Mouse (Mus musculus): Measurements from ENCODE around the gene Ptcd1. TPM values are rescaled to one million over a fixed set of nuclear protein-coding genes. Genes with fewer than 3 reads are reported as not detected.
A peak's percentile ranks its signal among the peaks of the same experiment; 100 is the strongest.
"Not testable (repeated sequence)": the region's sequence is repeated elsewhere in the genome, so short reads cannot be mapped to it uniquely, and the experiment has no call there.

Ptcd1 gene
- 14.4 to 20.3 TPM (median 16.1 TPM) in 3 replicates for total RNA-seq (2017)

DNA sequence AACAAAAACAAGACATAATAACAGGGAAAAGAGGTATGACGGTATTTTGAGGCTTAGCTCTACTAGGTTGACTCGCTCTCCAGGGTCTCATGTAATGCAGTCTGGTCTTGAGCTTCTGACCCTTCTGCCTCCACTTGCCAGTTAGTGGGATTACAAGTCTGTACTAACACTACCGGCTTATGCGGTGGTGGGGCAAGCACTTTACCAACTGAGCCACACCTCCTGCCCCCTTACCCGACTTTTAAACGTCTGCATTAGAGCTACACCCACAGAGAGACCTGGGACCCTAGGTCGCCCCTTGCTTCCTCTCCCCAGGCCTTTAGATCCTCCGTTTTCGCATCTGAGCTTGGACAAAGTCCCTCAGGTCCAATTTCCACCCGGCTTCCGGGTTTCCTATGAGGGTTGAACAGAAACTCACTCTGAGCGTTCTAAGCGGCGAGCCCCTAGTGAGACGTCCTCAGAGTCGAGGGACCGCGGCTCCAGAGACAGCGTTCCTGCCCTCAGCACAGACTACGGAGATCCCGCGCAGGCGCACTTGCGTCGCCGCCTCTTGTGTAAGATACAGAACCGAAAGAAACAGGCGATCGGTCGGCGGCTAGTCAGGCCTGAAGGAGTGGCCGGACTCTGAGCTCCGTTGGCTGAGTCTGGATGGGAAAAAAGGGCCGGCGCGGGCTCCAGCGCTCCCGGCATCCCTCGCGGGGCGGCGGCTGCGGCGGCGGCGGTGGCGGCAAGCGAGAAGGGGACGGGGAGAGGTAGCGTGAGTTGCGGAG lies at the start of gene Ptcd1, which contains the start of gene Cpsf4:
TSS of gene Ptcd1 (minus strand) at position 573 of the 770 bp plus-strand sequence.
TSS of gene Cpsf4 (plus strand) at position 678 of the 770 bp plus-strand sequence.
- peak; percentile 94 for ATAC-seq (replicated peaks; ENCODE audit: insufficient number of reproducible peaks, low FRiP score, low TSS enrichment, poor library complexity, severe bottlenecking)

DNA sequence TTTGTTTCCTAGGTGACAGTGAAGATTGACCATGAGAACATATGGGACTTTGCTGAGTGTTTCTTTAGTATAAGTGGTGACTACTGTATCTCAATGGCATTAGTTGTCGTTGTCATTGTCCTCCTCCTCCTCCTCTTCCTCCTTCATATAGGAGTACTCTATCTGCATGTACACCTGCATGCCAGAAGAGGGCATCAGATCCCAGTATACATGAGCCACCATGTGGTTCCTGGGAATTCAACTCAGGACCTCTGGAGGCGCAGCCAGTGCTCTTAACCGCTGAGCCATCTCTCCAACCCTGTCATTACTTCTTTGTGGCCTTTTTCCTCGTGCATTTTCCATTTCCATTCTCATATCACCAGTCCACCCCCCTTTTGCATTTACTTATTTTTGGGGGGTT lies 47.8 kb upstream of the Ptcd1 start:
- ATAC-seq (replicated peaks; ENCODE audit: insufficient number of reproducible peaks, low FRiP score, low TSS enrichment, poor library complexity, severe bottlenecking) = no peak

DNA sequence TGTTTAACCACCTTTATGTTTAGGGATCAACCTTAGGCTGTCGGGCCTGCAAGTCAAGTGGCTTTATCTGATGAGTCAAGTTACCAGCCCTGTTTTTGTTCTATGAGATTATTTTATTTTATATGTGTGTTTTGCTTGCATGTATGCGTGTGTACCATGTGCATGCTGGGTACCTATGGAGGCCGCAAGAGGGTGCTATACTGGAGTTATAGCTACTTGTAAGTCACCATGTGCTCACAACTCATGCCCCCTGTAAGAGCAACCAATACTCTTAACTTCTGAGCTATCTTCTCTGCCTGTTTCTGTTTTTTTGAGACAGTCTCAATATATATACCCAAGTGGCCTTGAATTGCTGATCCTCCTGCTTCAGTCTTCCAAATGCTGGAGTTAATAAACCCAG lies 46.6 kb upstream of the Ptcd1 start:
- ATAC-seq (replicated peaks; ENCODE audit: insufficient number of reproducible peaks, low FRiP score, low TSS enrichment, poor library complexity, severe bottlenecking) = no peak

DNA sequence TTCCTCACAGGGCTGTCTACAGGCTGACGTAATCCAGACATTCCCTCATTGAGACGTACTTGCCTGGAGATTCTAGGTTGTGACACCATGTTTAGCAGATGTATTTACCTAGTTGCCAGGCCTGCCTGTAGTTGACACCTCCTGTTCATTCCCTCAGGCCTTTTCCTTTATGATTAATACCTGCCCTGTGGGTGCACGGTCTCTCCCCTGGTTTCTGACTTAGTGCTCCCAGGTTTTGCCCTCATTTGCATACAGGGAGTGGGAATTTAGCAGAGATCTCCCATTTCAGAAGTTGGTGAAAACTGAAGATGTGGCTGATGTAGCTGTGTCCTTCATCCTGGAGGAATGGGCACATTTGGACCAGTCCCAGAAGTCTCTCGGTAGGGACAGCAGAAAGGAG lies 45.3 kb upstream of the Ptcd1 start:
- ATAC-seq (replicated peaks; ENCODE audit: insufficient number of reproducible peaks, low FRiP score, low TSS enrichment, poor library complexity, severe bottlenecking) = no peak

DNA sequence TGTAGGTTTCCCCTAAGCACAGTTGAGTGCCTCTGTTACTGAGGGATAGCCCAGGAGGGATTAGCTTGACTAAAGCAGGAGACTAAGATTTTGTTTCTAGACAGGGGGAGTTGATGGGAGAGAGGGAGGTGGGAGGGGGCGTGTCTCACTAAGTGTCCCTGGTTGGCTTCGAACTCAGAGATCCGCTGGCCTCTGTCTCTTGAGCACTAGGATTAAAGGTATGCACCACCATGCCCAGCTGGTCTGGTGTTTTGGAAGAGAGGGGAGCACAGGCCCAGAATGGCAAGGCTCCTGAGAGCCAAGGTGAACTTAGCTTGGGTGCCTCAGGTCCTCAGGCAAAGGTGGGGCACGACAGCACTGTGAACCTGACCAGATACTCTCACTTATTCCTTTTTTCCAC lies 44.4 kb upstream of the Ptcd1 start:
- no peak for ATAC-seq (replicated peaks; ENCODE audit: insufficient number of reproducible peaks, low FRiP score, low TSS enrichment, poor library complexity, severe bottlenecking)

DNA sequence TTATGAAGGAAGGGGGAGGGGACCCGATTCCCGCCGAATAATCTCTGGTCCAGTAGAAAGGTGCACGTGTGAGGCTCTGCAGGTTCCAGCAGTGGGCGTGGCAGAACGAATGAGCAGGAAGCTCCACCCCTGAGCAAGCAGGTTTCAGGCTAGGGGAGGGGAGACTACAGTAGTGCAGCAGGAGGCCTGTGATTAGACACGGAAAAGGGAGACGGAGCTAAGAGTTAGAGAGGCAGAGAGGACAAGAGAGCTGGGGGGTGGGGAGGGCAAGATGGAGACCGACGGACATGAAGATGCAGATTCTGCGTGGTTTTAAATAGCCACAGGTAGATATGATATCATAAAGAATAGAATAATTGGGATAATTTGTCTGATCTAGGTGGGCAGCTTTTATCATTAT lies 41.5 kb upstream of the Ptcd1 start:
- ATAC-seq (replicated peaks; ENCODE audit: insufficient number of reproducible peaks, low FRiP score, low TSS enrichment, poor library complexity, severe bottlenecking) = not testable (repeated sequence)

DNA sequence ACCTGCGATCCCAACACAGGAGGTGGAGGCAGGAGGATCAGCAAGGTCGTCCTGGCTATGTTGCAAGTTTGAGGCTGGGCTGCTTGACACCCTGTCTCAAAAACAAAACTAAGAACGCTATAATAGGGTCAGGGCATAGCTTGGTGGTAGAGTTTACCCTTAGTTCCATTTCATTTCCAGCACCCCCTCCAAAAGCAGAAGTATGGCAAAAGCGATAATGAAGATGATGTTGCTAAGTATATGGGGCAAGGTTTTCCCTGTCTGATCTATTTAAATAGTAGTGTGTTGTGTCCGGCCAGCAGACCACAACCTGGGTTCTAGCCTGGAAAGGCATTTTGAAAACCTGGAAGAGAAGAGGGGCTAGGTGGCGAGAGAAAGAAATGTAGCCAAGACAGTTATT lies 41.0 kb upstream of the Ptcd1 start:
- ATAC-seq (replicated peaks; ENCODE audit: insufficient number of reproducible peaks, low FRiP score, low TSS enrichment, poor library complexity, severe bottlenecking) = no peak

DNA sequence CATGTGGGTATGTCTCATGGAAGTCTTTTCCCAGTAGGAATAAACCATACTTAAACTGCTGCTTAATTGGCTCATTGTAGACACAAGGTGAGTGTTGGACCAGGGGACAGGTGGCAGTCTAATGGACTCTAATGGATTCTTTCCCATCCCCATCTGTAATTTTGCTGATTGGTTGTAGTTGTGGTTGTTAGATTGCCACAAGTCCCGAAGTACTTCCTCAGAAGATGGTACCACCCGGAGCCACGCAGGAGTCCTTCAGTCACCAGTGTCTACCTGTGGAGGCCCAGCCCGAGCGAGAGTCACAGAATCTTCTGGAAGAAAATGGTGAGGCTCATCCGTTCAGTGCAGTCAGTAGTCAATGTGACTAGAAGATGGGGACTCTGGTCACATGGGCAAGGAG lies 40.5 kb upstream of the Ptcd1 start:
- no peak for ATAC-seq (replicated peaks; ENCODE audit: insufficient number of reproducible peaks, low FRiP score, low TSS enrichment, poor library complexity, severe bottlenecking)

DNA sequence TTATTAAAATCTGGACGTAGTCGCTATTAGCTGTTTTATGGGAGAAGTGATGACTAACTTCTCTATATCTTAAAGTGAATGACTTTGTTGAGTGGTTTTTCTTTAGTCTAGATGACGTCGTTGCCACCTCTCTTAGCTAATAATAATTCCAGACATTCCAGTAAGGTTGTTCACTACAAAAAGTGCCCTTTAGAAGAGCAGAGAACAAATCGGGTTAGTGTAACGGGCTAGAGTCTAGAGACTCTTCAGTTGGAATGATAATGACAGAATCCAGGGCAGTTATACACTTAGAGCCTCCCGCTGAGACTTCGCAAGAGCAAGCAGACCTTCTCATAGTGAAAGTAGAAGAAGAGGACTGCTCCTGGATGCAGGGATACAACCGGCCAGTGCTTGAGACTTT lies 38.1 kb upstream of the Ptcd1 start:
- ATAC-seq (replicated peaks; ENCODE audit: insufficient number of reproducible peaks, low FRiP score, low TSS enrichment, poor library complexity, severe bottlenecking) = no peak

DNA sequence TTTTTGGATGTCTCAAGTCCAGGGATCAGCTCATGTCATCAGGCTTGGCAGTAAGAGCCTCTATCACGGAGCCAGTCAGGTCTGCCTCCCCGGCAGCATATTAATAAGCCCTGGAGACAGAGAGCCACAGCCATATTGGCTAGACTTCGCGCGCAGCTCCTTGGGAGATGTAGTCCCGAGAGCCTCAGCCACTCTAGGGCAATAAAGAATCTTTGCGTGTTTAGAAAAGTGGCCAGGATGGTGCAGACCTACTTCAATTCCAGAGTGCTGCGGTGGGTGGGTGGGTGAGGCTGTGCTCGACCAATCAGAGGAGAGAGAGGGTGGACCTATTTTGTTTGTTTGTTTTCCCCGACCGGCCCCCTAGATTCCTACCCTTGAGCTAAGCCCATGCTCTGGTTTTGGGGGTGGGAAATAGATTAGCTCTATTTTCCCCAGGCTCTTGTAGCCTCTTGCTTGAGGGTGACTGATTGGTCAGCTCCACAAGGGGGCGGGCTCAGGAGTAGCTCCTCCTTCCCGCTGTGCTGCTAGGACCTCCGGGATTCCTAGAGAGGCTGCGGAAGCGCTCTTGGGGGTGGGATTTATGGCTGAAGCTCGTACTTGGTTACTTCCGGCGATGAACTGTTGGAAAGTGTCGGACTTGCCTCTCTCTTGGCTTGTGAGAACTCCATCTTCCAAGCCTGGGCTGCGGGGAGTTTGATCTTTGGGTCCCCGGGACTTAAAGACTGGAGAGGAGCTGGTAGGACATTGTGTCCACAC lies 37.2 kb upstream of the Ptcd1 start, which contains the start of gene Zkscan5:
TSS of gene Zkscan5 (plus strand) at position 627 of the 756 bp plus-strand sequence.
- ATAC-seq (replicated peaks; ENCODE audit: insufficient number of reproducible peaks, low FRiP score, low TSS enrichment, poor library complexity, severe bottlenecking) = peak; percentile 92

DNA sequence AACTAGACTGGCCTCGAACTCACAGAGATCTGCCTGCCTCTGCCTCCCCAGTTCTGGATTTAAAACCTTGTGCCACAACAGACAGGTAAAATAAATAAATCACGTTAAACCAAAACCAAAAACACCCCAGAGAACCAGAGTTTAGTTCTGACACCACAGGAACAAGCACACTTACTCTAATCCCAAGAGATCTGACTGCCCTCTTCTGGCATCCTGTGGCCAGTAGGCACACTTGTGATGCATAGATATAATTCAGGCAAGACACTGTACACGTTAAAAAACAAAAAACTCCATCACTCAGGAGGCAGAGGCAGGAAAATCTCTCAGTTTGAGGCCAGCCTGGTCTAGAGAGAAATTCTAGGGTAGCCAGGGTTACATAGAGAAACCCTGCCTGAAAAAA lies 35.5 kb upstream of the Ptcd1 start:
- ATAC-seq (replicated peaks; ENCODE audit: insufficient number of reproducible peaks, low FRiP score, low TSS enrichment, poor library complexity, severe bottlenecking) = no peak

DNA sequence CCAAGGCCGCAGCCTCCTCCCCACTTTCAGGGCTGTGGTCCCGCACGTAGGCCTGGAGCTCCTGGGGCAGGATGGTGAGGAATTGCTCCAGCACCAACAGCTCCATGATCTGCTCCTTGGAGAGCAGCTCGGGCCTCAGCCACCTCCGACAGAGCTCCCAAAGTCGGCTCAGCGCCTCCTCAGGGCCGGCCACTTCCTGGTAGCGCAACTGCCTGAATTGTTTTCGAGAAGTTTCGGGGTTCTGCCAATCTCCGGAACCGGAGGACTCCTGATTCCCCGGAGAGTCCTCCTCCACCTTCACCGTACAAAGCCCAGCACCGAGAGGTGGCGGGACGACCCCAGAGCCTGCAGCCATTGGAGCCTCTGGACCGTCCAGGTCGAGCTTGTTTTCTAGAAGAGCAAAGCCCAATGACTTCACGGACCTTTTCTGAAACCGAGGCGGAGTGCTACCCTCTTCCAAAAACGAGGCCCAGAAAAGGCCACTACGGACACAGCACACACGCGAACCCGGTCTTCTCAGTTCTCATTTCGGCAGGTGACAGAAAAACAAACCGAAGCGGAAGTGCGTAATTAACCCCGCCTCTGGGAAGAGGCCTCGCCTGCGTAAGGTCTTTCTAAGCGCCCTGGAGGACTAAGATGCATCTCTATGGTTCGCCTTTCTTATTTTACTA lies 34.5 kb upstream of the Ptcd1 start, which contains the start of gene Zkscan14:
TSS of gene Zkscan14 (minus strand) at position 548 of the 671 bp plus-strand sequence.
- ATAC-seq (replicated peaks; ENCODE audit: insufficient number of reproducible peaks, low FRiP score, low TSS enrichment, poor library complexity, severe bottlenecking) = peak; percentile 64

DNA sequence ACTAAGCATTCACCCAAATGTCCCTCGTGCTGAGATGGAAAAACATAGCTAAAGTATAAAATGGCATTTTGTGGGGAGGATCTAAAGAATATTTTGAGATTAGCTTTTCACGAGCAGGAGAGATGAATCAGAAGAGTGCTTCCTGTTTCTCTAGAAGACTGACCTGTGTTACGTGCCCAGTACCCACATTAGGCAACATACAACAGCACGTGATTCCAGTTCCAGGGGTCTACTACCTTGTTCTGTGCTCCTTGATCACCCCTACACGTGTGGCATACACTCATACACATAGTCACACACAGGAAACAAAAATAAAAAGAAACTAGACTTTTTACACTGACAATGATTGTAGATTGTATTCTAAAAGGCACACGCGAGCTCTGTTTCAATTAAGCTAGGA lies 33.5 kb upstream of the Ptcd1 start:
- no peak for ATAC-seq (replicated peaks; ENCODE audit: insufficient number of reproducible peaks, low FRiP score, low TSS enrichment, poor library complexity, severe bottlenecking)

DNA sequence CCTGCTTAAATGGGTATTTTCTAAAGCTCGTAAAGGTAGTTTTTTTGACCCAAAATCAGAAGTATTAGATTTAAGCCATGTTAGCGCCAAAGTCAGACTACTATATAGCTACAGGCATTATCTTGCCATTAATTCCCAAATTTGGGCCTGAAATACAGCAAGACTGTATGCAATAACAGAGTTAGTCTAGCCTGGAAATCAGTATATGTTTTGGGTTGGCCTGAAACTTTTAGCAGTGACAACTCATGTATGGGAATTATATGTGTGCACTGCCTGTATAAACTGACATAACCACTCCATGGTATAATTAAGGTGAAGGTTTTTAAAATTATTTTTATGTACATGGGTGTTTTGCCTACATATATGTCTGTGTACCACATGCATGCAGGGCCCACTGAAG lies 25.1 kb upstream of the Ptcd1 start, which contains the start of gene Atp5j2:
TSS of gene Atp5j2 (minus strand) at position 101 of the 400 bp plus-strand sequence.
- no peak for ATAC-seq (replicated peaks; ENCODE audit: insufficient number of reproducible peaks, low FRiP score, low TSS enrichment, poor library complexity, severe bottlenecking)

DNA sequence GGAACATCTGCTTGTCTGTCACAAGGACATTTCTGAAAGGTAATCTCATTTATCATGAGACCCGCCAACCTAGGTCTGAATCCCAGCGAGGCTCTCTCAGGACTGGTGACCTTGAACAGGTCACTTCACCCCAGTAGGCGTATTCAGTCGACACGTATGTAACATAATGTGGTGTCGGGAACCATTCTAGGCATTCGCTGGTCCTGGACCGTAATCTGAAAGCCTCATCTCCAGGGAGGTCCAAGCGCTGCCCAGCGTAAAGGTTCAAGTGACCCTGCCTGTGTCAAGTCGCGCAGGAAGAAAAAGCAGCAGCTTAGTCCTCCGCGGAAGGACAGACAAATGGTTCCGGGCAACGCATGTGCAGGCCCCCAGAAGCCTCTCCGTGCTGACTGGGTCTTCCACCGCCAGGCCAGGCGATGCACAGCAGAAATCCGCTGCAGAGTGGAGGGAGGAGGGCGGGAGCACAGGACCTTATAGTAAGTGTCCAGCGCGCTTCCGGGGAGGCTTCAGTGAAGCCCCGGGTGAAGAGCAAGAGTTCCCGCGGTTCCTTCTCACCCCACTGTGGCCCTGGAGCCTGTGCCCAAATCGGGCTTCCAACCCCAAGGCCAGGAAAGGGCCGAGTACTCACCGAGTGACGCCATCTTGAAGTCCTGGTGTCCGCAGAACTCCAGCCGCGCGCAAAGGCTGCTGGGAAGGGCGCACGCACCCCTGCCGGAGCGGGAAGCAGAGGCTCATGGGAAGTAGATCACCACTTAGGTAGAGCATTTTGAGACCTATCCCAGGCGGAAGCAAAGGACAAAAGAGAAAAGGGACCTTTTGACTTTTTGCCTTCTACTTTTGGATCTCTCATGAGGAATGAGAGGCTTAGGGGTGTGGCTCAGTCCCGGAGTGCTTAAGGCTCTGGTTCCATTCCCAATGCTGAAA lies 24.2 kb upstream of the Ptcd1 start:
- peak; percentile 97 for ATAC-seq (replicated peaks; ENCODE audit: insufficient number of reproducible peaks, low FRiP score, low TSS enrichment, poor library complexity, severe bottlenecking)

DNA sequence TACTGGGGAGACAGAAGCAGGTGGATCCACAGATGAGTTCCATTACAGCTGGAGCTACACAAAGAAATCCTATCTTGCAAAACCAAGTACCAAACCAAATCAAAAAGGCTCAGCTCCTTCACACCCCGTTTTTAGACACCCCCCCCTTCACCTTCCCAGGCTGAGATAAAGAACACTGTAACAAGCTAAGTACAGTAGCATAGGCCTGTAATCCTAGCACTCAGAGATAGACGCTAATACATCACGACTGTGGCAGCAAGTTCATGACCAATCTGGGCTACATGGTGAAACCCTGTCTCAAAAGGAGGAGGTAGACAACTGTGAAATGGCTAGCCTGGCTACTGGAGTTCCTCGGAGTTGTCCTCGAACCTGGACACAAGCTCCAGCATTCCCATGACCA lies 23.5 kb upstream of the Ptcd1 start:
- no peak for ATAC-seq (replicated peaks; ENCODE audit: insufficient number of reproducible peaks, low FRiP score, low TSS enrichment, poor library complexity, severe bottlenecking)

DNA sequence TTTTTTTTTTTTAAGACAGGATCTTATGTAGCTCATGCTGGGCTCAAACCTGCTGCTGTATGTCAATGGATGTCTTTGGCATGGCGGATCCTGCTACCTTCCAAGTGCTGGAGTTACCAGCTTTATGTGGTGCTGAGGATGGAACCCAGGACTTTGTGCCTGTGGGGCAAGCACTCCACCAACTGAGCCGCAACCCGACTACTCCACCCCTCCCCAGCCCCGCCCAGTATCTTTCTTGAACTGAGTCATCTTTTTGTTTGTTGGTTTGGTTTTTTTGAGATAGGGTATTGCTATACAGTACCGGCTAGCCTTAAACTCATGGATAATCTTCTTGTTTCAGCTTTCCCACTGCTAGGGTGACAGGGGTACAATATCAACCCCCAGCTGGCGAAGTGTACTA lies 22.5 kb upstream of the Ptcd1 start:
- ATAC-seq (replicated peaks; ENCODE audit: insufficient number of reproducible peaks, low FRiP score, low TSS enrichment, poor library complexity, severe bottlenecking) = no peak

DNA sequence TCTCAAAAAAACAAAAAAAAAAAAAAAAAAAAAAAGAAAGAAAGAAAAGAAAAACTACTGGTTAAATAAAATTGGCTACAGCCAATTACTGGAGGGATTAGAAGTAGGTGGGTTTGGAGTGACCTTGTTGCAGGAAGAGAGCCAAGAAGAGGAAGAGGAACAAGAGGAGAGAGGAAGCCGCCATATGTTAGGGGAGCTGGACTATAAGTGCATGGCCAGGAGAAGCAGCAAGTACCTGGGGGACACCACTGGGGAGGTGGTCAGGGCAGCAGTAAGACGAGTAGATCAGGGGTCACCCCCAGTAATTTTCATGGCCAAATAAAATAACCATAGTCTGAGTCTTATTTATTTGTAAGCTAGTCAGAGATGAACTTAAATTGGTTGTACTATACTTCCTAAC lies 18.3 kb upstream of the Ptcd1 start:
- ATAC-seq (replicated peaks; ENCODE audit: insufficient number of reproducible peaks, low FRiP score, low TSS enrichment, poor library complexity, severe bottlenecking) = no peak

Data from monocyte, adult 5-6 weeks (primary cell).